Mouse (Mus musculus) layer of hippocampus, adult 11-12 months (tissue): ENCODE data around the gene Adcy5.
A peak's percentile ranks its signal among the peaks of the same experiment; 100 is the strongest.

Source experiments
- DNase-seq: peaks from one replicate; pipeline ENCODE4 v3.0.0; 2022; ENCODE audit warnings: low spot score

Gene Adcy5

DNA sequence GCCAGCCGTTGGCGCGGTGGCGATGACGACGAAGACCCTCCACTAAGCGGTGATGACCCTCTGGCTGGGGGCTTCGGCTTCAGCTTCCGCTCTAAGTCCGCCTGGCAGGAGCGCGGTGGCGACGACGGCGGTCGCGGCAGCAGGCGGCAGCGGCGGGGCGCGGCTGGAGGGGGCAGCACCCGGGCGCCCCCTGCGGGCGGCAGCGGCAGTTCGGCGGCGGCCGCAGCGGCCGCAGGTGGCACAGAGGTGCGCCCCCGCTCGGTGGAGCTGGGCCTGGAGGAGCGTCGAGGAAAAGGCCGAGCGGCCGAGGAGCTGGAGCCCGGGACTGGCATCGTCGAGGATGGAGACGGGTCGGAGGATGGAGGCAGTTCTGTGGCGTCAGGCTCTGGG is 1.6 kb downstream of the Adcy5 start:
- DNase-seq, result peak; percentile 40

DNA sequence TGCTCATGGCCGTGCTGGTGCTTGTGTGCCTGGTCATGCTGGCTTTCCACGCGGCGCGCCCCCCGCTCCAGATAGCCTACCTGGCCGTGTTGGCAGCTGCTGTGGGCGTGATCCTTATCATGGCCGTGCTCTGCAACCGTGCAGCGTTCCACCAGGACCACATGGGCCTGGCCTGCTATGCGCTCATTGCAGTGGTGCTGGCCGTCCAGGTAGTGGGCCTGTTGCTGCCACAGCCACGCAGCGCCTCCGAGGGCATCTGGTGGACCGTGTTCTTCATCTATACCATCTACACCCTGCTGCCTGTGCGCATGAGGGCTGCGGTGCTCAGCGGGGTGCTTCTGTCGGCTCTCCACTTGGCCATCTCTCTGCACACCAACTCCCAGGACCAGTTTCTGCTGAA is 2.2 kb downstream of the Adcy5 start:
- DNase-seq, result no peak

- DNase-seq, result peak; percentile 47
Measured at GRCm38 (mm10) chr16:35159532-35159931, 4.9 kb downstream of the Adcy5 start.

DNA sequence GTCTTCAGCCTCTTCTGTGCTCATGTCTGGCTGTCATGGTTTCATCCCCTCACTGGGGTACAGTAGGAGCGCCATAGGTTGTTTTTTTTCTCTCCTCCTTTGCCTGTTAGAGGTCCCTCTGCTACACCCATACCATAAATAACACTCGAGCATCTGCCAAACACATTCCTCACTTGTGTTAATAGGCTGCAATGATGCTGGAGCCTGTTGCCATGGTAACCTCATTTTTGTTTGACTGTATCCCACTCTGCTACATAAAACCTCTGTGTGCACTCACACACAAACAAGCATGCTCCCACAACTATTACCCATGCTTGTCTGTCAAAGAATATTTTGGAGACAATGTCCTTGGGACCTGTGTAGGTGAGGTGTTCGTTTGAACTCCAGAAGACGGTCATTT is 5.3 kb downstream of the Adcy5 start:
- peak; percentile 49 for DNase-seq

DNA sequence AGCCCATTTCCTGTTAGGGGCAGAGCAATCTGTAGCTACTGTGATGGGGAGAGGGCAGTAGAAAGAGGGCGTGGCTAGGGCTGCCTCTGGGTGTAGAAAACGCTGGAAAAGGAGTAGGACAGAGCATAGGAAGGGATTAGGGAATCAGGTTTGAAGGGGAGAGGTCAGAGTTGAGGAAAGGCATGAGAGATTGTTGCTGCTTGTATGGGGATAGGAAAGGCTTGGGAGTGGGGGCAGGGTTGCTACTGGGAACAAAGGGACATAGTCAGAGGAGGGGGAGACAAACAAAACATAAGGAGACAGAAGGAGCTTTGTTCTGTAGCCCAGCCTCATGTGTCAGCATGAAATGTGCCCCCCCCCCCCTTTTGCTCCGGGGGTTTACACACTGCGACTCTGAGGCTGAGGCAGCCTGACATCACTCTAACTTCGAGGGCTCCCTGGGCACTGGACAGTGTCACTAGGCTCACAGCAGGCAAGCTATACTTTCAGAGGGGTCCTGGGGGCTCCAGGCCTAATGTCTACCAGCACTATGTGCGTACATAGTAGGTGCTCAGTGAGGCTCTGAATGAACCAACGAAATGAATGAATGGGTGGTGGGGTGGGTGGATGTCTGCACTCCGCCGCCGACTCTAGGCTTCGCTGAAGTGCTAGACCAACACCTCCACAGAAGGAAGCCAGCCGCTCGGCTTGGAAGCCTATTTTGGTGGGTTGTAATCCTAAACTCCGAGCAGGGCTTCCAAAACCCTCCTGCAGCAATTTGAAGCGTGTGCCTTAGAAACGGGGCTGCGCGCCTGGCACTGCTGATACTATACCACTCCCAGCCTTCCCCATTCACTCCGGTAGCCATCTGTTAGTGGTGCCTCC is 9.9 kb downstream of the Adcy5 start:
- DNase-seq, result peak; percentile 56

- no peak for DNase-seq
Measured at GRCm38 (mm10) chr16:35165361-35165760, 10.7 kb downstream of the Adcy5 start.

DNA sequence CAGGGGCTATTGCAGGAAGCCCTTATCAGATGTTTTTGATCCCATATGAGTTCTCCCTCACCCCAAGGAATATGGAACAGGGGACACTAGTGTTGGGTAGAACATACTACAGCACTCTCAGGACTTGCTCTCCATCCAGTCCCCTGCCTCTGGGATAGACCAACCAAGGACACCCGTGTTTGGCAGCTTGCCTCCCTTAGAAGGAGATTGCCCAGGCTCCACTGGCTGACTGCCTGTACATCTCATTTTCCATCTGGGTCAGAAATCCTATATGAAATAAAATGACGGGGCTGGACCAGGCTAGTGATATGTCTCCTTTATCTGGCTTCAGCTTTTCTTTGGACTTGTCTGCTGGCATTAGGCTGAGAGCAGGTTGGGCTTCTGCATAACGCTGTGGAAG is 11.1 kb downstream of the Adcy5 start:
- DNase-seq, result no peak

GRCm38 (mm10) chr16:35169431-35169830 is 14.8 kb downstream of the Adcy5 start:
- no peak for DNase-seq

DNA sequence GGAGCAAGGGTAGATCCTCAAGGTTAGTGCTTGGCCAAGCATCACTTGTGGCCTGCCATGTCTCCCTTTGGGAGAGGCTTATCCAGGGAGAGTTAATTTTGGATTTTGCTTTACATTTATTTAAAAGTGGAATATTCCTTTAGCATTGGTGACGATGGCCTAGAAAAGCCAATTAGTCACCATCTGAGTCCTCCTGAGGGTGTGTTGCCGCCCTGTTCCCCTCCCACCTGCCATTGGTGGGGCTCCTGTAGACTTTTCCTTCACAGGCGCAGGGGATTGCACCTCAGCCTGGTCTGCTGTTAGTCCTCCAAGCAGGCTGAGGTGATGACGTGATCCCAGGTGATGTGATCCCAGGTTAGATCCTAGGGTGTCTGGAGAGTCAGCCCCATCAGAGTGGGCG is 17.5 kb downstream of the Adcy5 start:
- DNase-seq, result no peak

- DNase-seq, result no peak
Measured at GRCm38 (mm10) chr16:35178516-35178915, 23.8 kb downstream of the Adcy5 start.

DNA sequence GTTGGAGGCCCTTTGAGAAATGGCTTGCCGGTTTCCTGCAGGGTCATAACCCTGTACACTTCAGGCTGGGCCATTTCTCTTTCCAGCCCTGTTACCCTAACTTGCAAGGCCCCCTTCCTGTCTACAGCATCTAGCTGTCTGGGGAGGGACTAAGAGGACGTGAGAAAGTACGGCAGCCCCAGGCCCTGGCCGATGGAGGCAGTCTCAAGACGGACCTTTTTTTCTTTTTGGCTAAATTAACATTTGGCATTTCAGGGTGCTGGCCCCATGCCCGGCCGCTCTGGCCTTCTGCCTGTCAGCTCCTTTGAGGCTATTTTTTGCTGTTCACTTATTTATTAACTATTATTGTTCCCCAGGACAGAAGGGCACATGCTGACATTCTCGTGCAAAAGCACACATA is 24.4 kb downstream of the Adcy5 start:
- peak; percentile 48 for DNase-seq

- peak; percentile 37 for DNase-seq
Measured at GRCm38 (mm10) chr16:35183161-35183560, 28.5 kb downstream of the Adcy5 start.

- DNase-seq, result no peak
Measured at GRCm38 (mm10) chr16:35188111-35188510, 33.4 kb downstream of the Adcy5 start.

- DNase-seq, result no peak
Measured at GRCm38 (mm10) chr16:35189420-35190141, 34.9 kb downstream of the Adcy5 start.

DNA sequence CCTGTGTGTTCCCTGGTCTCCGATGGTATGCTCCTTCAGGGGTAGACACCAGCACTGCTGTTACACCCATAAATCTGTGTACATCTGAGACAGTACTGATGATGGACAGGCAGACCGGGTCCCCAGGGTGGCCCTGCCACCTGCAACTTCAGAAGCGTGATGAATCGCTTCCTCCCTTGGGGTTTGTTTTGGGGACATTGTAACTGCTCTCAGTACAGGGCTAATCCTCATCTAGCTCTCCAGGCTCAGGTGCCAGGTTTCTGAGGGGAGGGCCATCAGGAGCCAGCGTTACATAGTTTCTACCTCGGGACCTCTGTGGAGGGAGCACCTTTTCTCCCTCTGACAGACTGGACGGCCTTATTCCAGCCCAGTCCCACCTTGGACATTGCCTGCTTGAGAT is 36.1 kb downstream of the Adcy5 start:
- DNase-seq, result no peak

DNA sequence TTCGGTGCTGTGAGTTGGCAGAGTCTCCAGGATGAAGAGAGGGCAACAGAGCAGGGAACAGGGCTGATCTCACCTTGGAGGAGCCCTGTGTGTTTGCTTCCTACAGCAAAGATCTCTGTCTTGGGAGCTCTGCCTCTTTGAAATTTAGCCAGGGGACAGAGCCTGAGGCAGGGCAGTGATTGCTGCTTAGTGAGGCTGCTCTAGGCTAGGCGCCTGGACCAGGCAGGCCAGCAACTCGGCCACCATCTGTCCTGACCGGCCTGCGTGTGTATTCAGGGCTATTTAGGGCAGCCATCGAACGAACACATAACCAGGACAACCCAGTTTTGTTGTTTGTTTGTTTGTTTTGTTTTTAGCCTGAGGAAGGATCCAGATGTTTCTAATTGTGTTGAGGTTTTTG is 36.6 kb downstream of the Adcy5 start:
- no peak for DNase-seq

DNA sequence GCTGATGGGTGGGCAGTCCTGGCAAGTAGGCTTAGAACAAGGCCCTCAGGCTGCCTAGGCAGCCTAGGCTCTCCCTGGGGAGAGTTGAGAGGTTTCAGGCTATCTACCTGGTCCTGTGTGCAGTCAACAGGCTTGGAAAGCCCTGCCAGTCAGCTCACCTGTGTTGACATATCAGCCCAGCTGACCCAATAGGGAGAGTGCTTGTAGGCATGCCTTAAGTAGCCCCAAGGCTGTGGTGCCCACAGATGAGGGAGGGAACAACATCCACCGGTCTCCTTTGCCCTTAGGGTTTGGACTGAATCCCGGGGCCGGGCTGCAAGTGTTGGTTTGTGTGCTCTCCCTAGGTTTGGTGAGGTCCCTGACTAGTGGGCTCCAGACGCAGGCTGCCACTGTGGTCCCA is 37.8 kb downstream of the Adcy5 start:
- no peak for DNase-seq

DNA sequence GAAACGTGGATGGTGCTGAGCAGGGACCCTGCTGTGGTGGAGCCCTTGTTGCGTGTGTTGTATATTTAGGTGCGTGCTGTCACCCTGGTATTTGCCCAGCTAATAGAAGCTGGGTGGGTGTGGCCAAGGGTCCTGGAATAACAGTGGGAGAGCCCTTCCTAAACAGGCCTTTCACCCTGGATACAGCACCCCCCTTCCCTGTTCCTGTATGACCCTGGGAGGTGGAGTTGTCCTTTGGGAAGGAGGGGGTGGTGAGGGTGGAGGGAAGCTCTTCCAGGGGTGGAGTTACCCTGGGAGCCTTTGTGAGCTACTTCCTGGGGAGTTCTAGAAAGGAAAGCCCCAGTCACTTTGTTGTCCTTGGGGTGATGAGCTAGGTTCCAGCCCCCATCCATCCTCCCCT is 38.7 kb downstream of the Adcy5 start:
- no peak for DNase-seq

- DNase-seq, result no peak
Measured at GRCm38 (mm10) chr16:35199721-35200431, 45.2 kb downstream of the Adcy5 start.

- no peak for DNase-seq
Measured at GRCm38 (mm10) chr16:35200432-35201142, 45.9 kb downstream of the Adcy5 start.

DNA sequence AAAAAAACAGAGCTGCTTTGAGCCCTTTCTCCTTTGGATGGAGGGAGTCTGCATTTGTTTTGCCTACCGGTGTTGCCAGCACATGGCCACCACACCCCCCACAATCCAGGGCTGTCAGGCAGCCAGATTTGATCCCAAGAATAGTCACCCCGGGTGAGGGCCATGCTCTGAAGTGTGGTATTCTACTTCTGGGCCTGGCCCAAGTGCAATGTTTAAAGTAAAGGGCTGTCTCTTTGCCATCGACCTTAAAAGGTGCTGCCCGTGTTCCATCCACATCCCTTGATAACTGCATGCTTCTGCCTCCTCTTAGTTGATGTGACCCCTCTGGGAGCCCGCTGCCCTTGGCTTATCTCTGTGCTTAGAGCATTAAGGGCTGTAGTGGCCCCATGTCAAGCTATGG is 46.6 kb downstream of the Adcy5 start:
- no peak for DNase-seq

DNA sequence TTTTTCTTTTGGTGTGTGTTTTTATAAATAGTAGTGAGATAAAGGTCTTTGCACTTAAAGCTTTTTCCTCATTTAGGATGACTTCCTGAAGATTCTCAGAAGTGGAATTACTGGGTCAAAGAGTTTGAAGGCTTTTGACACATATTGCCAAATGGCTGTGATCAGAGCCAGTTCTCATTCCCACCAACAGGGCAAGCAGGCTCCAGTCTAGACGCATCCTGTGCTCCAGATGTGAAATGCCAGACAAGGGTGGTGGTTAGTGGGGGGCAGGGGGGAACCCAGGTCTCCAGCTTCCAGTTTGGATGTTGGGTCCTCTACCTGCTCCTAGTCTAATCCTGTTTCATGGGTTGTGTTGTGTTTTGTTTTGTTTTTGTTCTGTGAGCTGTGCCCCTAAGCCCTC is 48.8 kb downstream of the Adcy5 start:
- no peak for DNase-seq
